Mouse (Mus musculus) cortical plate, adult 2 months (tissue): ENCODE measurements at regions not wholly inside any gene's neighbourhood (a gene's known extent, or its start where the extent isn't known, plus 50 kb on each side); places are given as distances from the start of the nearest gene placed in this dataset.
"Not testable (repeated sequence)": the region's sequence is repeated elsewhere in the genome, so short reads cannot be mapped to it uniquely, and the experiment has no call there.

Experiments
- H3K27ac ChIP-seq: fragments of 200-500 bp; 2 replicates; pipeline ENCODE4 v1.5.1; 2012; ENCODE audit warnings: low read length, control low read depth, inconsistent platforms; ENCODE audit not compliant: insufficient read depth
- H3K4me1 ChIP-seq: fragments of 200-500 bp; 2 replicates; pipeline ENCODE4 v1.6.1; 2011; ENCODE audit warnings: low read length; ENCODE audit not compliant: control insufficient read depth, insufficient read depth
- H3K4me3 ChIP-seq: fragments of 200-500 bp; 2 replicates; pipeline ENCODE4 v1.5.1; 2011; ENCODE audit warnings: mild to moderate bottlenecking, low read length, control low read depth; ENCODE audit not compliant: insufficient read depth
- CTCF ChIP-seq: fragments of 200-500 bp; IDR thresholded peaks from 2 replicates; pipeline ENCODE4 v1.5.1; 2011; ENCODE audit warnings: mild to moderate bottlenecking, control low read depth, low read length; ENCODE audit not compliant: insufficient read depth; ENCODE audit errors: extremely low read depth
- POLR2A ChIP-seq: fragments of 200-500 bp; IDR thresholded peaks from 2 replicates; pipeline ENCODE4 v1.6.1; 2011; ENCODE audit warnings: mild to moderate bottlenecking, low read length, control low read depth; ENCODE audit not compliant: insufficient read depth; ENCODE audit errors: extremely low read depth

DNA sequence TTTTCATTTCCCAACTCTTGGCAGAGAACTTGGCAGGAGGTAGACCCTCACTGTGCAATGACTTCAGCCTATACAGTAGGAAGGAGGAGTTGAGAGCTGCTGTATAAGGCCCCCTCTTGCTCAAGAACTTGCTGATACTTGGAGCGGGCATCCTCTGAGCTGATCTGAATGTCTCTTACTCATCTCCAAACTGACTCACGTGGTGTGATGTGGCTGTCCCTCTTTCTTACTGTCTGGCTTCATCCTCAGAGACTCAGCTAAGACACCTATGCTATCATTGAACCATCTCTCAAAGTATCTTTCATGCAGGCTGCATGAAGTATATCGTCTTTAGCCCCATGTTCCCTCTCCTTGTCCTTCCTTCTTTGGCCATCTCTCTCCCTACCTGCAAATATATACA, 307.9 kb upstream of the 3110018I06Rik start:
- Histone ChIP-seq H3K27ac (no peak overlapping the region), H3K4me3 (no peak overlapping the region), H3K4me1 (no peaks in the 10 kb centered on the region)
- TF ChIP-seq CTCF (no peak), POLR2A (no peak)

DNA sequence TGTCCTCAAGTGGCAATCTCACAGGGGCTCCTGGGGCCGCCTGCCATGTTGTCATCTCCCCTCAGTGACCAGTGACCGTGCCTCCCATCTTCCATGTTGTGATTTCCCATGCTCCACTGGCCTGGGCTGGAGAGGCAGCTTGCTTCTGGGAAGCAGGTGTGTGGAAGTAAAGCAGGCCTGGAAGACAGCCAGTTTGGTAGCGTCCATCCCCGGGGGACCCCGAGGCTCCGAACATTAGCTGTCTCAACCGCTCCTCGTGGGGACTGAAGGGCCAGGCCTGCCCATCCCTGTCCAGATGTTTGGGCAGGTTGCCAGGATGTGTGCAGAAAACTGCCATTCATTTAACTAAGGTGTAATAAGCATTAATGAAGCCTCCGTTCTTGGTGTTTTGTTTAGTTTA, 307.1 kb upstream of the 3110018I06Rik start:
- Histone ChIP-seq H3K4me1 (0 out of 2 replicates have a peak, but pooled peaks cover 2% of the 10 kb centered on the region), H3K4me3 (no peak overlapping the region), H3K27ac (no peak overlapping the region)
- TF ChIP-seq POLR2A: no peak
- no peak for TF ChIP-seq CTCF

DNA sequence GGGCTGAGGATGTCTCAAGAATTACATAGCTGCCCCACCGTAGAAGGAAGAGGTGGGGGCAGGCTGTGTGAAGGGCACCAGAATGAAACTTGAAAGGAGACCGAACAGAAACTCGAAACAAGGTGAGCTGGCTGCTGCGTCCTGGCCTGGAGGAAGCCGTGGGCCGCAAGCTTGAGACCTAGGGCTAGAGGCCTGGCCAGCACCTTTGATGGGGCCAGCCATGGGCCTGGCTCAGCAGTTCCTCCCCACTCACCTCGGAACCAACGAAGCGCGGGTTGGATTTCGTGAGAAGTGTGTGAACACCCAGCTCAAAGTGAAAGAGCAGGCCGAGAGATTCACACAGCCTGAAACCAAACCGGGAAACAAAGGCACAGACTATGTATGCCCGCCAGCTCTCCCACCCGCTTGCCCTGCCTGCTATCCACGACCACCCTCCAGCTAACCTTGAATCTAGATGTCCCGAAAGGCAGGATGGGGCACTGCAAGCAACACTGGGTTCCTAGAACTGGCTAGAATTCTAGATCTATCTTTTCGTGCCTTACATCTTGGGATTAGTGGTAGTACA, 306.3 kb upstream of the 3110018I06Rik start:
- H3K4me3 ChIP-seq: no peak overlapping the region
- TF ChIP-seq CTCF (no peak), POLR2A (no peak)
- H3K27ac ChIP-seq: no peak overlapping the region
- 0 out of 2 replicates have a peak, but pooled peaks cover 3% of the 10 kb centered on the region for H3K4me1 ChIP-seq

DNA sequence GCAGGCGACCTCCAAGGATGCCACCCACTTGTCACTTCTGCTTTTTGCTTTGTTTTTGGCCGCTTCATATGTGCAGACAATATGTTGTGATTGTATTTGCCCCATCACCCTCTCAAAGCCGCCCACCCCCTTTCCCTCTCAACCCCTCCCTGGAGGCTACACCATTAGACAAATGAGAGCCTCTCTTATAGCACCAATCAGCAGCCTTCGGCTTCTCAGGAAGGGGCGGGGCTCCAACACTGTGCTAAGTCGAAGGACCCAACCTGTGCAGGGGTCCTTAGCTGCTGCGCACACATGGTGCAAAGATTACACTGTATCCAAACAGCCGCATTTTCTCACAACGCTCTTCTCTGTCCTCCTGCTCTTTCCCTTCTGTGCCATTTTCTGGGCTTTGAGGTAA, 305.1 kb upstream of the 3110018I06Rik start:
- no peak overlapping the region for H3K4me3 ChIP-seq
- H3K4me1 ChIP-seq: 0 out of 2 replicates have a peak, but pooled peaks cover 3% of the 10 kb centered on the region
- TF ChIP-seq POLR2A (no peak), CTCF (no peak)
- H3K27ac ChIP-seq: no peak overlapping the region

GRCm38 (mm10) chr12:107184426-107184825, 304.0 kb upstream of the 3110018I06Rik start:
- Histone ChIP-seq H3K27ac (no peak overlapping the region), H3K4me3 (no peak overlapping the region), H3K4me1 (0 out of 2 replicates have a peak, but pooled peaks cover 3% of the 10 kb centered on the region)
- TF ChIP-seq CTCF (no peak), POLR2A (no peak)

- no peak for TF ChIP-seq CTCF
- no peak for TF ChIP-seq POLR2A
- Histone ChIP-seq H3K27ac (no peak overlapping the region), H3K4me3 (no peak overlapping the region), H3K4me1 (0 out of 2 replicates have a peak, but pooled peaks cover 3% of the 10 kb centered on the region)
Measured at GRCm38 (mm10) chr12:107186361-107186760, 302.1 kb upstream of the 3110018I06Rik start.

DNA sequence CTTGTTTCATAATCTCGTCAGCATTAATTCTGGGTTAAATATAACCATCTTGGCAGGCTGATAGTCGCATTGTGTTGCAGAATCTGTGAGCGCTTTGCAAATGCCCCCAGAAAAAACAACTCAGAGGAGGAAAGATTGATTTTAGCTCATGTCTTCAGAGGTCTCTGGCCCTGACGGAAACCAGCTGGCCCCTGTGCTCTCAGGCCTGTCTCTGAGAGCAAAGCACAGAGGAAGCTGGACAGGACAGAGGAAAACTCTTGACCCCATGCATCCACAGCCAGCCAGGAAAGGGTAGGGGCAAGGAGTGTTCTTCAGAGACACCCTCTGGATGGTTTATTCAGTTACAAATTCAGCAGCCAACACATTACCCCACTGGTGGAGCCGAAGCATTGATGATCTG, 300.4 kb upstream of the 3110018I06Rik start:
- Histone ChIP-seq H3K27ac (no peak overlapping the region), H3K4me3 (no peak overlapping the region), H3K4me1 (0 out of 2 replicates have a peak, but pooled peaks cover 3% of the 10 kb centered on the region)
- TF ChIP-seq POLR2A: no peak
- TF ChIP-seq CTCF: no peak

DNA sequence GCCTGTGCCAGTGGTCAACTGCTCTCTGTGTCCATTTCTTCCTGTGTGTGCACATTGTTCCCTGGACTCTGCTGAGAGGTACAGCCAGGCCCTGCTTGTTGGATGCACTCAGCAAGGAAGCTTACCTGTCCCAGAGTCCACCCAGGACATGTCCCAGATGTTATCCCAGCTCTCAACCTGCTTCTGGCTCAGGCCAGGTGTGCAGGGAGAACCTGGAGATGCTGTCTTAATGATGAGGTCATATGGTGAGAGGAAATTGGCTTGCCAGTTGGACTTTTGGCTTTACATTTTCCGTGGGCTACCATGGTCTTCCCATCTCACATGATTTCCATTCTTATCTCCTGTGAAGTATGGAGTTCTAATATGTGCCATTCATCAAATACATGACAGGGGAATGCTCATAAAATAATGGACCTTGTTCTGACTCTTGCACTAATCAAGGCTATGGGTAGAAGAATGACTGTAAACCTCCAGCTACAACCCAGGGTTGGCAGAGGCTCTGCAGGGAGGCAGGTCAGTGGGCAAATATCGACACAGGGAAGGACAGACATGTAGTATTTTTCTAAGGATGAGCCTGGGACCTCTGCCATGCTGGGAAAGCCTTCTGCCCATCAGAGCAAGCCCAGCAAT, 289.9 kb upstream of the 3110018I06Rik start:
- no peak for TF ChIP-seq CTCF
- H3K4me3 ChIP-seq: no peak overlapping the region

GRCm38 (mm10) chr12:107200903-107201302, 287.5 kb upstream of the 3110018I06Rik start:
- no peaks in the 10 kb centered on the region for H3K4me1 ChIP-seq

More for the DNA sequence above, 289.9 kb upstream of the 3110018I06Rik start:
- Histone ChIP-seq H3K27ac (no peak overlapping the region), H3K4me1 (no peaks in the 10 kb centered on the region)

GRCm38 (mm10) chr12:107208826-107209225, 279.6 kb upstream of the 3110018I06Rik start:
- H3K4me3 ChIP-seq, H3K4me1 ChIP-seq, H3K27ac ChIP-seq: not testable (repeated sequence)

More at GRCm38 (mm10) chr12:107200903-107201302, 287.5 kb upstream of the 3110018I06Rik start:
- Histone ChIP-seq H3K27ac (no peak overlapping the region), H3K4me3 (no peak overlapping the region)
- TF ChIP-seq POLR2A (no peak), CTCF (no peak)

DNA sequence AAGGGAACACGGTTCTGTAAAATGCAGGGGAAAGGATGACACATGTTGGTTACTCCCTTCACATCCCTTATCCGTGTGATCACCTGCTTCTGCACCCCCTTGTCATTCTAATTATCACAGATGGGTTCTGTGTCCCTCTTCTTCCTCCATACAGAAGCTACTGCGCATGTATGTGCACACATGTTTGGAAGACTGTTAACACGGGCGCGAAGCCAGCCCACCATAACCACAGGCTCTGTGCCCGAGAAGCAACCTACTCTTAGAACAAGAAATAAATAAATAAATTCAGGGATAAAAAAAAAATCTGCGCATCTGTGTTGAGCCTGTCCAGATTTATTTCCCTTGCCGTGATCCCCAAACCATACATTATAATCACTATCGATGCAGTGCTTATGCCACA, 275.6 kb upstream of the 3110018I06Rik start:
- H3K27ac ChIP-seq: no peak overlapping the region
- TF ChIP-seq POLR2A (no peak), CTCF (no peak)
- H3K4me3 ChIP-seq: no peak overlapping the region
- no peaks in the 10 kb centered on the region for H3K4me1 ChIP-seq
